Mouse (Mus musculus): Measurements from ENCODE around the gene Cyct. TPM values are rescaled to one million over a fixed set of nuclear protein-coding genes. Genes with fewer than 3 reads are reported as not detected.

Cyct gene
- polyA plus RNA-seq, 1 experiment from 2014 or later, result 0.37 TPM

DNA sequence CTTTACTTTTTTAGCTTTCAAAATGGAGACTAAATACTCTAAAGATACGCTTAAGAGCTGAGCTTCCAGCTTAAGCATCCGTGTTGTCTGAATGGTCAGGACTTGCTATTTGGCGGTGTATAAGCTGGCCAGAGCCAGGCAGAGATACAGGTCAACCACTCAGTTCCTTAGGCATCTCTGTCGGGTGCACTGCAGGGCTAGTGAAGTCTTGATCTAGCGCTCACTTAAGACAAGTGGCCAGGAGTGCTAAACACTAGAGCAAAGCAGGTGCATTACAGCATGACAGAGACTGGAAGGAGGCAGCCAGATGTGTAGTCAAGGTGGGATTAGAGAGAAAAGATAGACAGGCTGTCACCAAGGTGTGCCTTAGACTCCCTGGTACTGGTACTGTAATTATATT, 30.2 kb downstream of the Cyct start:
- Histone ChIP-seq H3K27me3 (no peaks in the 10 kb centered on the region), H3K9ac (replicated peaks) (no peak overlapping the region), H3K36me3 (no peaks in the 10 kb centered on the region), H3K9me3 (no peaks in the 10 kb centered on the region), H3K27ac (replicated peaks) (no peak overlapping the region), H3K4me1 (no peaks in the 10 kb centered on the region), H3K4me2 (replicated peaks) (no peak overlapping the region), H3K4me3 (no peak overlapping the region)
- ATAC-seq (replicated peaks), result no peak
- WGBS, result 91% methylated on average over 5 of the region's 5 CpGs

DNA sequence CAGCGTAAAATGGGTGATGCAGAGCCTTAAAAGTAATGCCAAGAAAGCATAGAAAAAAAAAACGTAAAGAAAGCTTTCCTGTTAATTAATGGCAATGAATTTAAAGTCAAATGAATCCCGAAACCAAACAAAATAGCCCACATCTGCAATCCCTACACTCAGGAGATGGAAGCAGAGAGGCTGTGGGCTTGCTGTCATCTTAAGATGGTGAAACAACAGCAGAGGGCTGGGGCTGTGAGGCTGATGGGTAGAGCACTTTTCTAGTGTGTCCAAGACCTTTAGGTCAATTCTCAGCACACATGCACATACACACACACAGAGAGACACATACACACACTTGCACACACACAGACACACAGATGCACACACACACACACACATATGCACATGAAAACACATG, 34.1 kb downstream of the Cyct start:
- ATAC-seq (replicated peaks), result no peak
- no peaks in the 10 kb centered on the region for H3K36me3 ChIP-seq
- no peaks in the 10 kb centered on the region for H3K4me1 ChIP-seq
- H3K4me2 ChIP-seq (replicated peaks), result no peak overlapping the region
- no peaks in the 10 kb centered on the region for H3K27me3 ChIP-seq
- no peaks in the 10 kb centered on the region for H3K9me3 ChIP-seq
- H3K27ac ChIP-seq (replicated peaks), result no peak overlapping the region
- no peak overlapping the region for H3K4me3 ChIP-seq
- 91% methylated on average over 3 of the region's 3 CpGs for WGBS
- no peak overlapping the region for H3K9ac ChIP-seq (replicated peaks)

DNA sequence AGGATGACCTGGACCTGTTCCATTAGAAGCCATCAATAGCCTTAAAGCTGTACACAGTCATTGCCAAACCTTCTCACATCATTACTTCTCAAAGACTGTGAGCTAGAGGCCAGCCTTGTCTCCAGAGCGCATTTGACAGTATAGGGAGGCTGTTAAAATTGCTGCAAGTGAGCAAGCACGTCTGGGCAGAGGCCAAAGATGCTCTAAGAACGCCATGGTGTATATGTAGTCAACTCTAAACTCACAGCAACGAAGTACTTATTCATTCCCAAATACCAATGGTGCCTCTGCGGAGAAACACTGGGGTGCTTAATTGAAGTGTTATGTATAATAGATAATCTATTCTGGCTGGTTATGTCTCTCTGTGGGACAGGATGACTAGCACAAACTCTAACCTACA, 35.8 kb downstream of the Cyct start:
- Histone ChIP-seq H3K4me3 (no peak overlapping the region), H3K4me1 (no peaks in the 10 kb centered on the region), H3K9ac (replicated peaks) (no peak overlapping the region), H3K4me2 (replicated peaks) (no peak overlapping the region), H3K9me3 (no peaks in the 10 kb centered on the region), H3K27ac (replicated peaks) (no peak overlapping the region), H3K27me3 (no peaks in the 10 kb centered on the region), H3K36me3 (no peaks in the 10 kb centered on the region)
- 86% methylated on average over 5 of the region's 5 CpGs for WGBS
- ATAC-seq (replicated peaks), result no peak

DNA sequence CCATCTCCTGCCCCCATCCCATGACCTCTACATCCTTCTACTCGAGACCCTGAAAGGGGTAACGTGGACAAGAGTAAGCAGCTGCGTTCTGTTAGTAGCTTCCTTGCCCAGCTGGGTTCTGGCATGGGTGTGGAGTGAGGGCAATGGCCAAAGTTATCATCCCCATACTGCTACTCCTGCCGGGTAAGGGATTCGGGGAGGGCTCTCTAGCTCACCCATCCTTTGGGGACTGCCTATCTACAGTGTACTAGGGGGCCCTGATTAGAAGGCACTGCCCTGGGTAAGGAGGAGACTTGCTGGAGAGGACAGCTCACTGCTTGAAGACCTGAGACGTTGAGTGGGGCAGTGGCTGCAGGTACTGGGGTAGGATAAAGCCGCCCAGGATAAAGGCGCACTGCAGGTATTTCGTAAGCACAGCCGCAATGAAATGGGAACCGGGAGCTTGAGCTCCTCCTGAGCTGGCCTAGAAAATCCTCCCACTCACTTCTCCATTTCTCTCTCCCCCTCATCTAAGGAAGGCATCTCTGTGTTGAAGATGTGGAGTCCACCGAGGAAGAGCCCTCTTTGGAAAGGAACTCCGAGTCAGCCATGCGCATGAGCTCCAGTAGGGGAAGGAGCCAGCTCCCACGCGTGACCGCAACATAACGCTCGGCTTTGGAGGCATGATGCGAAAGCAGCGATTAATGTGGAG, 36.9 kb downstream of the Cyct start:
- 86% methylated on average over 21 of the region's 21 CpGs for WGBS
- Histone ChIP-seq H3K27ac (replicated peaks) (no peak overlapping the region), H3K27me3 (no peaks in the 10 kb centered on the region), H3K4me3 (no peak overlapping the region), H3K4me1 (no peaks in the 10 kb centered on the region), H3K9ac (replicated peaks) (no peak overlapping the region), H3K9me3 (no peaks in the 10 kb centered on the region), H3K4me2 (replicated peaks) (no peak overlapping the region), H3K36me3 (no peaks in the 10 kb centered on the region)
- no peak for ATAC-seq (replicated peaks)

DNA sequence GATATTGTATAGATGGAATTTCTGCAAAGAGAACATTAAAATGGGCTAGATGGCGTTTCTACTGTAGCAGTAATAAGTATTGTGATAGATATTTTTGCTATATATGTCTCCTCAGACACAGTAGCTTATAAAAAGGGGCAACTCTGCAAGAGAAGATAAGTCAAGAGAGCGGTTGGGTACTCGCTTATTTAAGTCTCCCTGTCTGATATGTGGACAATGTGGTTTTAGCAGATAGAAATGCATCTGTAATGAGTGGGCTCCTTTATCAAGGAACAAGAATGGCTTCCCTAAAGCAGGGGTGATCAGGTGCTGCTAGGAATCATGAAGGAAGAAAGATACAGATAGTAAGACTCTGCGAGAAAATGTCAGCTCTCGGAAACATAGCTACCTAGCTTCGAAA, 39.9 kb downstream of the Cyct start:
- ATAC-seq (replicated peaks), result no peak
- no peak overlapping the region for H3K4me2 ChIP-seq (replicated peaks)
- no peak overlapping the region for H3K9ac ChIP-seq (replicated peaks)
- H3K4me3 ChIP-seq, result no peak overlapping the region
- 84% methylated on average over 6 of the region's 6 CpGs for WGBS
- H3K4me1 ChIP-seq, result no peaks in the 10 kb centered on the region
- no peaks in the 10 kb centered on the region for H3K27me3 ChIP-seq
- no peaks in the 10 kb centered on the region for H3K36me3 ChIP-seq
- H3K9me3 ChIP-seq, result no peaks in the 10 kb centered on the region
- H3K27ac ChIP-seq (replicated peaks), result no peak overlapping the region

DNA sequence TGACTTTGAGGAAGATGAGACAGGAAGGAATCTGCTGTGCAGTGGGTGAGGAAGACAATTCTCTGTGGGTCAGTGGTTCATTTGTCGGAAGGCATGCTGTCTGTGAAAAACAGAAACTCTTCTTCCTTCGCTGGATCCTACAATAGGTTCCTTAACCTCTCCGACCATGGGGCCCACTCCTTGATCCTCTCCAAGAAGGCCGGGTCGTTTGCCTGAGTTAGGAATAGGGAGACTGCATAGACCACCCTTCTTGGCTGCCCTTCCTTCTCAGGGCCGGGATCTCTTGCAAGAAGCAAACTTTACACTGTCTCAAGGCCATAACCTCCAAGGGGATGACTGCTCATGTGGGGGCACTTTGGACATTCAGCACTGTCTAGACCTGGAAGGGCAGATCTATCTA, 41.0 kb downstream of the Cyct start:
- WGBS, result 93% methylated on average over 6 of the region's 6 CpGs
- Histone ChIP-seq H3K27ac (replicated peaks) (no peak overlapping the region), H3K27me3 (no peaks in the 10 kb centered on the region), H3K4me1 (no peaks in the 10 kb centered on the region), H3K9ac (replicated peaks) (no peak overlapping the region), H3K9me3 (no peaks in the 10 kb centered on the region), H3K36me3 (no peaks in the 10 kb centered on the region), H3K4me2 (replicated peaks) (no peak overlapping the region), H3K4me3 (no peak overlapping the region)
- no peak for ATAC-seq (replicated peaks)

Small RNA genes lying within 50 kb of the gene (microRNA-seq; reads per million reads assigned to microRNA genes)
- not detected for gene Gm44337

Other genes starting within 250 kb of the Cyct start
- 0.32 and 0.59 TPM in 2 replicates for gene Pde11a, start 21.7 kb downstream of the Cyct start, polyA plus RNA-seq (2015; fragmentation: Nextera tagmentation; extraction: Ambion mirVana)
- 18.3 and 19.7 TPM in 2 replicates for gene Rbm45, start 9.5 kb upstream of the Cyct start, polyA plus RNA-seq (2015; fragmentation: Nextera tagmentation; extraction: Ambion mirVana)
- gene Osbpl6, start 46.1 kb upstream of the Cyct start, polyA plus RNA-seq (2015; fragmentation: Nextera tagmentation; extraction: Ambion mirVana), result 19.4 and 24.6 TPM in 2 replicates